Mouse (Mus musculus): ENCODE measurements at regions not wholly inside any gene's neighbourhood (a gene's known extent, or its start where the extent isn't known, plus 50 kb on each side); places are given as distances from the start of the nearest gene placed in this dataset.

GRCm38 (mm10) chr10:66342823-66343350 lies 753.0 kb upstream of the Jmjd1c start:
- DNase-seq (ENCODE audit: low spot score in 2 of 2), result no peak

- DNase-seq (ENCODE audit: low spot score in 2 of 2), result no peak
Measured at GRCm38 (mm10) chr10:66348398-66348797, 747.5 kb upstream of the Jmjd1c start.

- no peak for DNase-seq (ENCODE audit: low spot score in 2 of 2)
Measured at GRCm38 (mm10) chr10:66351036-66351435, 744.9 kb upstream of the Jmjd1c start.

- DNase-seq (ENCODE audit: low spot score in 2 of 2), result no peak
Measured at GRCm38 (mm10) chr10:66354072-66354471, 741.9 kb upstream of the Jmjd1c start.

GRCm38 (mm10) chr10:66354986-66355385 lies 740.9 kb upstream of the Jmjd1c start:
- DNase-seq (ENCODE audit: low spot score in 2 of 2), result no peak

GRCm38 (mm10) chr10:66357736-66358135 lies 738.2 kb upstream of the Jmjd1c start:
- DNase-seq (ENCODE audit: low spot score in 2 of 2), result peak in 1 of 2 experiments; percentile 1

- no peak for DNase-seq (ENCODE audit: low spot score in 2 of 2)
Measured at GRCm38 (mm10) chr10:66370096-66370495, 725.8 kb upstream of the Jmjd1c start.

GRCm38 (mm10) chr10:66371756-66372155 lies 724.2 kb upstream of the Jmjd1c start:
- no peak for DNase-seq (ENCODE audit: low spot score in 2 of 2)
